Comparison of ENCODE assay signal across 8 mouse cellular contexts in the genomic region with DNA sequence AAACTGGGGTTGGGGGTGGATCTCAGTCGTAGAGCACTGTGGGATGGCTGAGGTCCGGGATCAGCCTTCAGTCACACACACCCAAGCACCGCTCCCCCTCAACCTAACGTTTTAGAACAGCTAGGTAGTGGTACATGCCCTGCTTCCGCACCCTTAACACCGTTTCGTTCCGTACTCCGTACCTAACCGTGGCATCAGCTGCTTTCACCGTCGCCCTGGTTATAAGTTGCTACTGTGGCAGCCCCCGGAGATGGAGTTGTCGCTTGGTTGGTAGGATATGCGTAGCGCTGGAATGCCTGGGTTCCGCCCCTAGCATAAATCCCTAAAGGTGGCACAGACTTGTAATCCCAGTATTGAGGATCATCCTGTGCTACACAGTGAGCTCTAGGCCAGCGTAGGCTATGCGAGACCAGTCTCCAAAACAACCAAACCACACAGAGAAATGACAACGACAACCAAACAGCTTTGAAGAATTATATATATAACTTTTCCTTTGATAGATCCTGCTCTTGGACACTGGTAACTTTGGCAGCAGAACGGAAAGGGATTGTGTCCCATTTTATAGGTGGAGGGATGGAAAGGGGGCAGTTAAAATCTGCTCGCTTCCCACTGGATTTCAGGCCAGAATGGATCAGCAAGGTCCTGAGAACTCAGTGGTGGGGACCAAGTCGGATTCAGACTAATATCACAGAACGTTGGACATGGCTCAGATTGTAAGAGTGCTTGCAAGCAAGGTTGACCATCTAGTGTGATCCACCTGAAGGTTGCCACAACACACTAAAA. TPM values are rescaled to one million over a fixed set of nuclear protein-coding genes. Genes with fewer than 3 reads are reported as not detected.
A peak's percentile ranks its signal among the peaks of the same experiment; 100 is the strongest.
DNase-seq lines count a peak whose midpoint lies in the region; ATAC-seq and TF ChIP-seq lines count a peak whose summit lies in the region.

A gene (minus strand): TSS at position 207 of the 783 bp plus-strand sequence.

- H3K27ac ChIP-seq in forebrain, embryonic 10.5 days: peak within 1 kb of the TSS; percentile 73
- H3K27ac ChIP-seq in intestine, embryonic 14.5 days (ENCODE audit: low read depth): no peak within 1 kb of the TSS
- H3K27ac ChIP-seq in lung, postnatal 0 days (ENCODE audit: low read length): peak within 1 kb of the TSS; percentile 44

- H3K4me2 ChIP-seq in intestine, embryonic 14.5 days (ENCODE audit: low read length): peak within 1 kb of the TSS; percentile 90
- H3K4me2 ChIP-seq in lung, postnatal 0 days (replicated peaks; ENCODE audit: low read depth, low read length): peak within 1 kb of the TSS; percentile 77

- TF ChIP-seq CTCF in lung, adult 2 months (IDR thresholded peaks at IDR 0.05; ENCODE audit: insufficient read depth, low read length): no peak
- TF ChIP-seq CTCF in lung, postnatal 0 days (IDR thresholded peaks at IDR 0.05): no peak

- DNase-seq in lung, adult 2 months: peak; percentile 26
- DNase-seq in lung, postnatal 10 days: no peak
- DNase-seq in adrenal gland, adult 8-10 months: no peak
- DNase-seq in forebrain, embryonic 10.5 days (ENCODE audit: extremely low spot score, low spot score): peak; percentile 23
- DNase-seq in intestine, embryonic 14.5 days (ENCODE audit: low spot score): peak; percentile 63
- DNase-seq in lung, postnatal 0 days (ENCODE audit: low spot score): peak; percentile 29
- DNase-seq in right cerebral cortex, postnatal 4 days: peak; percentile 14
- DNase-seq in yolk sac, embryonic 10.5 days (ENCODE audit: low spot score): no peak

- H3K27me3 ChIP-seq in forebrain, embryonic 10.5 days (ENCODE audit: poor library complexity, severe bottlenecking): peaks cover 16% of the 10 kb centered on the region
- H3K27me3 ChIP-seq in intestine, embryonic 14.5 days (replicated peaks; ENCODE audit: control insufficient read depth, insufficient read depth, low read length): peaks cover 13% of the 10 kb centered on the region
- no peaks in the 10 kb centered on the region for H3K27me3 ChIP-seq in lung, postnatal 0 days (replicated peaks; ENCODE audit: insufficient read depth, low read length)

- peak within 1 kb of the TSS; percentile 92 for H3K4me3 ChIP-seq in lung, adult 2 months (replicated peaks; ENCODE audit: extremely low read depth, low read depth, low read length)
- H3K4me3 ChIP-seq in forebrain, embryonic 10.5 days: peak within 1 kb of the TSS; percentile 65
- H3K4me3 ChIP-seq in intestine, embryonic 14.5 days (ENCODE audit: low read depth, low read length): peak within 1 kb of the TSS; percentile 59
- peak within 1 kb of the TSS; percentile 56 for H3K4me3 ChIP-seq in lung, postnatal 0 days (ENCODE audit: low read depth, low read length)

- 7% methylated on average over 24 of the region's 24 CpGs for WGBS in lung, adult 2 months
- WGBS in forebrain, embryonic 10.5 days: 6% methylated on average over 24 of the region's 24 CpGs
- WGBS in intestine, embryonic 14.5 days: 10% methylated on average over 24 of the region's 24 CpGs
- 3% methylated on average over 24 of the region's 24 CpGs for WGBS in lung, postnatal 0 days

- peak within 1 kb of the TSS; percentile 62 for H3K9ac ChIP-seq in intestine, embryonic 14.5 days (ENCODE audit: low read length)
- H3K9ac ChIP-seq in lung, postnatal 0 days (replicated peaks; ENCODE audit: low read depth): peak within 1 kb of the TSS; percentile 44; the same call in 1 of the 2 replicates

- ATAC-seq in intestine, embryonic 14.5 days (replicated peaks; ENCODE audit: low FRiP score, low TSS enrichment, low read depth): no peak
- no peak for ATAC-seq in lung, postnatal 0 days

- H3K36me3 ChIP-seq in forebrain, embryonic 10.5 days (replicated peaks): no peaks in the 10 kb centered on the region
- H3K36me3 ChIP-seq in intestine, embryonic 14.5 days (ENCODE audit: control insufficient read depth, insufficient read depth, low read length): no peaks in the 10 kb centered on the region
- no peaks in the 10 kb centered on the region for H3K36me3 ChIP-seq in lung, postnatal 0 days (ENCODE audit: insufficient read depth, low read length)

- H3K9me3 ChIP-seq in forebrain, embryonic 10.5 days: no peaks in the 10 kb centered on the region
- no peaks in the 10 kb centered on the region for H3K9me3 ChIP-seq in intestine, embryonic 14.5 days (ENCODE audit: control insufficient read depth, low read length)
- H3K9me3 ChIP-seq in lung, postnatal 0 days (ENCODE audit: low read length): no peaks in the 10 kb centered on the region

- H3K4me1 ChIP-seq in lung, adult 2 months (ENCODE audit: control insufficient read depth, insufficient read depth, low read length): 0 out of 2 replicates have a peak, but pooled peaks cover 4% of the 10 kb centered on the region
- peaks cover 14% of the 10 kb centered on the region for H3K4me1 ChIP-seq in forebrain, embryonic 10.5 days
- 0 out of 2 replicates have a peak, but pooled peaks cover 7% of the 10 kb centered on the region for H3K4me1 ChIP-seq in intestine, embryonic 14.5 days (replicated peaks; ENCODE audit: control insufficient read depth, insufficient read depth, low read length)
- H3K4me1 ChIP-seq in lung, postnatal 0 days (ENCODE audit: insufficient read depth, low read depth, low read length): 0 out of 2 replicates have a peak, but pooled peaks cover 7% of the 10 kb centered on the region

- TF ChIP-seq EP300 in lung, postnatal 0 days (IDR thresholded peaks at IDR 0.05): no peak

- TF ChIP-seq POLR2A in lung, adult 2 months (IDR thresholded peaks at IDR 0.05; ENCODE audit: borderline replicate concordance, extremely low read depth, low read depth, low read length): no peak

RNA-seq across cellular contexts. Expression of the gene that starts here (rescaled TPM):
- polyA plus RNA-seq in lung, adult 2 months (2012; rRNA removed): 3.3 and 4.8 TPM in 2 replicates
- 10 to 100 TPM; 14.0 to 21.8 (median 16.9) TPM for total RNA-seq in adrenal gland, adult 8-10 months (2022)
- polyA plus RNA-seq in forebrain, embryonic 10.5 days (2016; fragmentation: Nextera tagmentation; extraction: Ambion mirVana): 5.4 and 6.8 TPM in 2 replicates
- 6.8 and 6.9 TPM in 2 replicates for polyA plus RNA-seq in intestine, embryonic 14.5 days (2014; fragmentation: Nextera tagmentation; extraction: Ambion mirVana)
- 5.4 and 5.5 TPM in 2 replicates for polyA plus RNA-seq in lung, postnatal 0 days (2015; fragmentation: Nextera tagmentation; extraction: Ambion mirVana)

Comparison
In these comparisons a context has a peak if more than half of its experiments do, and no peak if none do; other contexts are left out.
1. DNase-seq: peak in lung, adult 2 months (single experiment), forebrain, embryonic 10.5 days (single experiment), intestine, embryonic 14.5 days (single experiment), lung, postnatal 0 days (single experiment) and right cerebral cortex, postnatal 4 days (single experiment); none in lung, postnatal 10 days (single experiment), adrenal gland, adult 8-10 months (single experiment) and yolk sac, embryonic 10.5 days (single experiment).
2. Peak in every context shown above with its lines, with median percentiles within 50 percentile points of each other: H3K4me3 ChIP-seq.